Mouse (Mus musculus): ENCODE data around the gene Rassf8. TPM values are rescaled to one million over a fixed set of nuclear protein-coding genes. Genes with fewer than 3 reads are reported as not detected.

Rassf8 gene
- polyA plus RNA-seq, 1 experiment from 2014 or later: 3.8 TPM

DNA sequence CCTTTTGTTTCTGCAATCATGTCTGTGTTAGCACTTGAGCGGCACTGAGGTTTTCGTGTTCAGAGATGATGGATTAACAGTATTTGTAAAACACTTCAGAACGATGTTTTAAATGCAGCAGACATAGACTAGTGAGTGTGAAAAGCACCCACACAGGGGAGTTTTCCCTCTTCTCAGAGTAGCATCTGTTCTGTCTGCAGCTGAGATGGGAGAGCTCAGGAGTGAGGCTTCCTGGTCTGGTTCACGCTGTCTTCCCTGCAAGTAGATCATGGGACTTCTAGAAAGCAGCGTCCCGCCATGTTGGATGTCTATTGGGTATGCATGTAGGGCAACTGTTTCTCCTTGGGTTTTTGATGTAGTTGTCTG lies 10.1 kb downstream of the Rassf8 start:
- H3K9ac ChIP-seq (ENCODE audit: low read length): no peak overlapping the region
- H3K36me3 ChIP-seq (ENCODE audit: control insufficient read depth, insufficient read depth, low read length): no peaks in the 10 kb centered on the region
- DNase-seq (ENCODE audit: low spot score, missing footprints) (no peak), ATAC-seq (ENCODE audit: low FRiP score) (no peak)
- H3K4me1 ChIP-seq (ENCODE audit: control insufficient read depth, insufficient read depth, low read length): 0 out of 2 replicates have a peak, but pooled peaks cover 3% of the 10 kb centered on the region
- H3K27ac ChIP-seq (ENCODE audit: low read depth, low read length): no peak overlapping the region
- H3K4me3 ChIP-seq (ENCODE audit: low read depth, low read length): no peak overlapping the region
- no peak overlapping the region for H3K4me2 ChIP-seq
- no peaks in the 10 kb centered on the region for H3K9me3 ChIP-seq (ENCODE audit: control insufficient read depth, low read length)
- WGBS: 96% methylated on average over 6 of the region's 6 CpGs
- no peaks in the 10 kb centered on the region for H3K27me3 ChIP-seq (ENCODE audit: control insufficient read depth, insufficient read depth, low read length)

GRCm38 (mm10) chr6:145757346-145757745 lies 10.8 kb downstream of the Rassf8 start:
- Histone ChIP-seq H3K4me3 (ENCODE audit: low read depth, low read length) (no peak overlapping the region), H3K4me2 (no peak overlapping the region), H3K9ac (ENCODE audit: low read length) (no peak overlapping the region), H3K9me3 (ENCODE audit: control insufficient read depth, low read length) (no peaks in the 10 kb centered on the region), H3K27ac (ENCODE audit: low read depth, low read length) (no peak overlapping the region), H3K36me3 (ENCODE audit: control insufficient read depth, insufficient read depth, low read length) (no peaks in the 10 kb centered on the region), H3K4me1 (ENCODE audit: control insufficient read depth, insufficient read depth, low read length) (0 out of 2 replicates have a peak, but pooled peaks cover 3% of the 10 kb centered on the region), H3K27me3 (ENCODE audit: control insufficient read depth, insufficient read depth, low read length) (no peaks in the 10 kb centered on the region)
- DNase-seq (ENCODE audit: low spot score, missing footprints): peak; percentile 84
- ATAC-seq (ENCODE audit: low FRiP score): no peak
- 77% methylated on average over 3 of the region's 3 CpGs for WGBS

DNA sequence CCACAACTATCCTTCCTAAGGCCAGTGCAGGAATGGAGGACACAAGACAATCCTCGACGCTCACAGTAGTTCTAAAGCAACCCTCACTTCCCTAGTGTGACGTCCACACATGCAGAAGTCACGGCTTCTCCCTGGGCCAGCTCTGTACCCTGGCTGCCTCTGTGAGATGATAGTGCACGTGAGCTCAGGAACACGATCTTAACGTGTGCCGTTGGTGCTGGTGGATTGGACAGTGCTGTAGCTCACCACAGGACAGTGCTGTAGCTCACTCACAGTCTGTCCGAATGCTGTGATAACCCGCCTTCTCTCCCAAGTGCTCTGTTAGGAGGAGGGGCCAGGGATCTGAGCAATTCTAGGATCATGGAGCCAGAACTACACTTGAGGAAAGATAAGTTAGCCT lies 12.1 kb downstream of the Rassf8 start:
- no peak overlapping the region for H3K4me3 ChIP-seq (ENCODE audit: low read depth, low read length)
- DNase-seq (ENCODE audit: low spot score, missing footprints) (peak; percentile 59), ATAC-seq (ENCODE audit: low FRiP score) (no peak)
- H3K36me3 ChIP-seq (ENCODE audit: control insufficient read depth, insufficient read depth, low read length): no peaks in the 10 kb centered on the region
- H3K27me3 ChIP-seq (ENCODE audit: control insufficient read depth, insufficient read depth, low read length): no peaks in the 10 kb centered on the region
- H3K27ac ChIP-seq (ENCODE audit: low read depth, low read length): no peak overlapping the region
- 91% methylated on average over 10 of the region's 10 CpGs for WGBS
- H3K4me1 ChIP-seq (ENCODE audit: control insufficient read depth, insufficient read depth, low read length): 0 out of 2 replicates have a peak, but pooled peaks cover 3% of the 10 kb centered on the region
- H3K9me3 ChIP-seq (ENCODE audit: control insufficient read depth, low read length): no peaks in the 10 kb centered on the region
- H3K4me2 ChIP-seq: no peak overlapping the region
- no peak overlapping the region for H3K9ac ChIP-seq (ENCODE audit: low read length)

DNA sequence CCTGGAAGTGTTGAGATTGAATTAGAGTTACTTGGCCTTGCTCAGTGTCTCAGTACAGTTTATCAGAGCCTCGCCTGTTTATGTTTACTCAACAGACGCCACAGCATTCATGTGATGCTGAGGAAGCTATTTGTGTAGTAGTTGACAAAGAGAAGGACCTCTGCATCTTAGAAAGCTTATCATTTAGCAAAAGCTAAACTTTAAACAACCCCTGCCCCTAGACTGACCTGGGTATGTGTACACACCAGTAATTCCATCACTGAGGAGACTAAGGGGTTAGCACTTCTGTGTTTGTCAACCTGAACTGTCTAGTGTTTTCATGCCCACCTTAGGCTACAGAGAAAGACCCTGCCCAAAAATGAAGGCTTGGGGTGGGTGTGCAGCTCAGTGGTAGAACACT lies 12.9 kb downstream of the Rassf8 start:
- no peak for DNase-seq (ENCODE audit: low spot score, missing footprints)
- Histone ChIP-seq H3K27me3 (ENCODE audit: control insufficient read depth, insufficient read depth, low read length) (no peaks in the 10 kb centered on the region), H3K27ac (ENCODE audit: low read depth, low read length) (no peak overlapping the region), H3K9me3 (ENCODE audit: control insufficient read depth, low read length) (no peaks in the 10 kb centered on the region), H3K4me1 (ENCODE audit: control insufficient read depth, insufficient read depth, low read length) (0 out of 2 replicates have a peak, but pooled peaks cover 3% of the 10 kb centered on the region), H3K4me3 (ENCODE audit: low read depth, low read length) (no peak overlapping the region), H3K4me2 (no peak overlapping the region), H3K36me3 (ENCODE audit: control insufficient read depth, insufficient read depth, low read length) (no peaks in the 10 kb centered on the region), H3K9ac (ENCODE audit: low read length) (no peak overlapping the region)
- 91% methylated on average over 2 of the region's 2 CpGs for WGBS
- no peak for ATAC-seq (ENCODE audit: low FRiP score)

GRCm38 (mm10) chr6:145760246-145761016 lies 13.9 kb downstream of the Rassf8 start:
- Histone ChIP-seq H3K36me3 (ENCODE audit: control insufficient read depth, insufficient read depth, low read length) (no peaks in the 10 kb centered on the region), H3K9me3 (ENCODE audit: control insufficient read depth, low read length) (no peaks in the 10 kb centered on the region), H3K27me3 (ENCODE audit: control insufficient read depth, insufficient read depth, low read length) (no peaks in the 10 kb centered on the region), H3K4me3 (ENCODE audit: low read depth, low read length) (no peak overlapping the region), H3K4me2 (no peak overlapping the region), H3K4me1 (ENCODE audit: control insufficient read depth, insufficient read depth, low read length) (0 out of 2 replicates have a peak, but pooled peaks cover 3% of the 10 kb centered on the region), H3K9ac (ENCODE audit: low read length) (no peak overlapping the region), H3K27ac (ENCODE audit: low read depth, low read length) (no peak overlapping the region)
- no peak for ATAC-seq (ENCODE audit: low FRiP score)
- no peak for DNase-seq (ENCODE audit: low spot score, missing footprints)
- WGBS: 81% methylated on average over 4 of the region's 4 CpGs

DNA sequence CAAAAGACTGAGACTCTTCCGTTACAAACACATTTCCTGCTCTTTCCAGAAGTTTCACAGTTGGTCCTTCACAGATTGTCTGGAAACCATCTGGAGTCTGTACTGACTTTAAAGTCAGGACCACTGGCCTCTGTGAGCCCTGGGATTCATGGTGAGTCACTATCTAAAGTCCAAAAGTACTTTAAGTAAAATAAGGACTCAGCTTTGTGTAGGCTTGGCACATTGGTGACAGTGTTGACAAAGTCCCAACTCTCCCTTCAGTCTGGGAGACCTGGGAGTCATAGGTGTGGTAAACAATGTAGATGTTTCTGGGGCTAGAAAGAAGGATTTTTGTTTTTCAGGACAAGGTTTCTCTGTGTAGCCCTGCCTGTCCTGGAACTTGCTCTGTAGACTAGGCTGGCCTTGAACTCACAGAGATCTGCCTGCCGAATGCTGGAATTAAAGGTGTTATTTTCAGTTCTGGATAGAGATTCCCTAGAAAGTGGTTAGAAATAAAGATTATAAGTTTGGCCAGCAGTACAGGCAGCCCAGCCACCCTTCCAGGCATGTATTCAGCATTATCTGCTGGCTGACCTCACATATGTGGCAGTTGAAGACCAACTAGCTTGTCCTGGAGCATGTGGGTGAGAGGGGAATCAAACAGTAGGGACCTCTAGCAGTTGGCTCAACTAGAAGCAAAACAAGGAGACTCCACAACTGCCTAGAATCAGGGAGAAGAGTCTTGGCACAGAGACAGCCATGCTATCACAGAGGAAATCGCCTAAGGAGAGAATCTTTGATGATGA lies 14.8 kb downstream of the Rassf8 start:
- 90% methylated on average over 3 of the region's 3 CpGs for WGBS
- Histone ChIP-seq H3K36me3 (ENCODE audit: control insufficient read depth, insufficient read depth, low read length) (no peaks in the 10 kb centered on the region), H3K27me3 (ENCODE audit: control insufficient read depth, insufficient read depth, low read length) (no peaks in the 10 kb centered on the region), H3K4me2 (no peak overlapping the region), H3K27ac (ENCODE audit: low read depth, low read length) (no peak overlapping the region), H3K4me3 (ENCODE audit: low read depth, low read length) (no peak overlapping the region), H3K9me3 (ENCODE audit: control insufficient read depth, low read length) (no peaks in the 10 kb centered on the region), H3K9ac (ENCODE audit: low read length) (no peak overlapping the region), H3K4me1 (ENCODE audit: control insufficient read depth, insufficient read depth, low read length) (no peaks in the 10 kb centered on the region)
- ATAC-seq (ENCODE audit: low FRiP score) (no peak), DNase-seq (ENCODE audit: low spot score, missing footprints) (no peak)

- WGBS: 92% methylated on average over 3 of the region's 3 CpGs
- no peak for ATAC-seq (ENCODE audit: low FRiP score)
- H3K9me3 ChIP-seq (ENCODE audit: control insufficient read depth, low read length): no peaks in the 10 kb centered on the region
These were observed 15.5 kb downstream of the Rassf8 start for GRCm38 (mm10) chr6:145762016-145762415.

DNA sequence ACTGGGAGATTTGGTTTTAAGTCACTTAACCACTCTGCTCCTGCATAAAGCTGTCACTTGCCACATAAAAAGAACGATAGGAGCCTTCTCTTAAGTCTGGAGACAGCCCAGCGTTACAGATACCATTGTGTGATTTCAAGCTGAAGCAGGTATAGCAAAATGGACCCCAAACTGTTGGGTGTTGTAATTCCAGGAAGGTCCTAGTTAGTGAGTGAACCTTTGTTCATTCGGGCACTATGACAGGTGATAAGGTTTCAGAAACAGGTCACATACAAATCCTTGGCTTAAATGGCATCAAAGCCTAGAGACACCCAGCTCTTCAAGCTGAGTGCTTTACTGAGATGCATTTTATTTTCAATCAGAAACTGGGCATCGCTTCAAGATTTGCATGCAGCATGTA lies 16.5 kb downstream of the Rassf8 start:
- ATAC-seq (ENCODE audit: low FRiP score): no peak
- 83% methylated on average over 4 of the region's 4 CpGs for WGBS
- Histone ChIP-seq H3K9me3 (ENCODE audit: control insufficient read depth, low read length) (no peaks in the 10 kb centered on the region), H3K4me3 (ENCODE audit: low read depth, low read length) (no peak overlapping the region), H3K9ac (ENCODE audit: low read length) (no peak overlapping the region), H3K36me3 (ENCODE audit: control insufficient read depth, insufficient read depth, low read length) (no peaks in the 10 kb centered on the region), H3K27me3 (ENCODE audit: control insufficient read depth, insufficient read depth, low read length) (no peaks in the 10 kb centered on the region), H3K4me2 (no peak overlapping the region), H3K27ac (ENCODE audit: low read depth, low read length) (no peak overlapping the region), H3K4me1 (ENCODE audit: control insufficient read depth, insufficient read depth, low read length) (no peaks in the 10 kb centered on the region)
- peak; percentile 80 for DNase-seq (ENCODE audit: low spot score, missing footprints)

More at GRCm38 (mm10) chr6:145762016-145762415, 15.5 kb downstream of the Rassf8 start:
- Histone ChIP-seq H3K27me3 (ENCODE audit: control insufficient read depth, insufficient read depth, low read length) (no peaks in the 10 kb centered on the region), H3K4me3 (ENCODE audit: low read depth, low read length) (no peak overlapping the region), H3K4me2 (no peak overlapping the region), H3K4me1 (ENCODE audit: control insufficient read depth, insufficient read depth, low read length) (no peaks in the 10 kb centered on the region), H3K27ac (ENCODE audit: low read depth, low read length) (no peak overlapping the region), H3K9ac (ENCODE audit: low read length) (no peak overlapping the region), H3K36me3 (ENCODE audit: control insufficient read depth, insufficient read depth, low read length) (no peaks in the 10 kb centered on the region)
- peak; percentile 23 for DNase-seq (ENCODE audit: low spot score, missing footprints)

DNA sequence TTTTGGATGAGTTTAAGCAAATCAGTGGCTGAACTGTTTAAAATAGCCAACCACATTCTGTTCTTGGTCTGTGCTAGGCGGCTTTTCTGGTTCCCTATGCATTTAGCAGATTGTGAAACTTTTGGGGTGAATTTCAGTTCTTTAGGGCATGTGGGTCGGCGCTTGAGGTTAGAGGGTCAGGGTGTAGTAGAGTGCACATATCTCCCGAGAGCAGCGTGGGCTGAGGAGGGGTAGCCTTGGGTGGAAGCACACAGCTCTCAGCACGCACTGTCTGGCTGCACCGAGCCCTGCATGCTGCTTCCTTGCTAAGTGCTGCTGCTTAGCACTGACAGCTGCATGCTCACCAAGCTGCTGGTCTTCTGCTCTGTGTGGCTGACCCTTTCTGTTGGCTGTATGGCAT lies 18.5 kb downstream of the Rassf8 start:
- no peak overlapping the region for H3K27ac ChIP-seq (ENCODE audit: low read depth, low read length)
- no peak overlapping the region for H3K4me2 ChIP-seq
- WGBS: 69% methylated on average over 7 of the region's 7 CpGs
- H3K36me3 ChIP-seq (ENCODE audit: control insufficient read depth, insufficient read depth, low read length): no peaks in the 10 kb centered on the region
- no peaks in the 10 kb centered on the region for H3K9me3 ChIP-seq (ENCODE audit: control insufficient read depth, low read length)
- no peak for ATAC-seq (ENCODE audit: low FRiP score)
- H3K9ac ChIP-seq (ENCODE audit: low read length): no peak overlapping the region
- peak; percentile 72 for DNase-seq (ENCODE audit: low spot score, missing footprints)
- no peaks in the 10 kb centered on the region for H3K4me1 ChIP-seq (ENCODE audit: control insufficient read depth, insufficient read depth, low read length)
- H3K27me3 ChIP-seq (ENCODE audit: control insufficient read depth, insufficient read depth, low read length): no peaks in the 10 kb centered on the region
- no peak overlapping the region for H3K4me3 ChIP-seq (ENCODE audit: low read depth, low read length)
